Mouse (Mus musculus): ENCODE measurements at regions not wholly inside any gene's neighbourhood (a gene's known extent, or its start where the extent isn't known, plus 50 kb on each side); places are given as distances from the start of the nearest gene placed in this dataset.

- peak; percentile 89 to 92 for DNase-seq
Observed at GRCm38 (mm10) chr11:22617204-22617874, 105.5 kb downstream of the Tmem17 start.

- DNase-seq: peak; percentile 40 to 57
Observed at GRCm38 (mm10) chr11:22620912-22621705, 109.2 kb downstream of the Tmem17 start.

- DNase-seq: no peak
Observed at GRCm38 (mm10) chr11:22621868-22622267, 110.0 kb downstream of the Tmem17 start.

GRCm38 (mm10) chr11:22622496-22622997, 110.7 kb downstream of the Tmem17 start:
- DNase-seq: no peak

DNA sequence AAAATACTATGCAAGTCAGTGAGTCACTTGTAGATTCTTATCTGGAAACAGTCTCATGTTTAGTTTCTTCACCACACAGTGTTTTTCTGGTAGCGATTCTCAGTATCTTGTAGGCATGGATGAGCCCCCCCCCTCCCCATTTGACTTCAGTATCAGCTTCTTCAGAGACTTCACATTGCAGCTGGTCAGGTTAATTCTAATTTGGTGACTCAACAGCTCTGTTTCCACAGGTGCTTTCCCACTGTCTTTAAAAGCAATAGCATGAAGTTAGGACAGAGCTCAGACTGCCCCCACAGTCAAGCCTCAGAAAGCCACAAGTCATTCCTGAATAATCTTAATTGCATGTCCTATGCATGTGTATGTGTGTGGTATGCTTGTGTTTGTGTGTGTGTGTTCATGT, 114.5 kb downstream of the Tmem17 start:
- no peak for DNase-seq

DNA sequence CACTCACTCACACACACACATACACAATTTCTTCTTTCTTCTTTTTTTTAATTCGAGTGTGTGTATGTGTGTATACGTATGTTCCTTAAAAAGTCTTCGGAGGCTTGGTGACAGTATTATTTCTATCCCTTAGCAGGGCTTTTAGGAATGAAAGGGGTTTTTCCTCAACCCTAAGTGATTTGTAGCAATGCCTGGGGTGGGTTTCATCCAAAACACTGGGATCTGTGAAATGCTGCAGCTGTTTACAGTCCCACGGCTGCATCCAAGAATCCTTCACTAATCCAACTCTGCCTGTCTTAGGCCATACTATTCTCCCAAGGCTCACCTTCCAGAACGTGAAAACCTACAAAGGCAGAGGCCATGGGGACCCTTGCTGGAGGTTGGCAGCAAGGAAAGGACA, 116.6 kb downstream of the Tmem17 start:
- DNase-seq: no peak

DNA sequence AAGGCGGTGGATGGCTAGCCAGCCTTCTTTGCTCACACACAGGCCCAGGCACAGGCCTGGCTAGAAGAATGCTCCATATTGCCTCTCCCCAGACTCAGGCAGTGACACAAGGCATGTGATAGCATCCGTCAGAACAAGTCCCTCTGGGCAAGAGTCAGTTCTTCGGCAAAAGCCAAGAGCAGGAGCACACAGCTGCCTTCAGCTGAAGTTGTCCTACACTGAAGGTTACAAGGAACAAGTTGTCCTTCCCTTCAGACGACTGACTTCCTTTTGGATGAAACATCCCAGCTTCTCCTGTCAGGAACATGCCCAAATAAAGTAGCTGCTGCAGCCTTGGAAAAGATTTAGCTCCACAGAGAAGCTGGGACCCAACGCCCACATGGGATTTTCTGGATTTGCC, 117.1 kb downstream of the Tmem17 start:
- no peak for DNase-seq

- no peak for DNase-seq
Observed at GRCm38 (mm10) chr11:22629581-22629980, 117.7 kb downstream of the Tmem17 start.

- DNase-seq: no peak
Observed at GRCm38 (mm10) chr11:22629991-22630390, 118.1 kb downstream of the Tmem17 start.

GRCm38 (mm10) chr11:22630982-22631381, 119.1 kb downstream of the Tmem17 start:
- no peak for DNase-seq

DNA sequence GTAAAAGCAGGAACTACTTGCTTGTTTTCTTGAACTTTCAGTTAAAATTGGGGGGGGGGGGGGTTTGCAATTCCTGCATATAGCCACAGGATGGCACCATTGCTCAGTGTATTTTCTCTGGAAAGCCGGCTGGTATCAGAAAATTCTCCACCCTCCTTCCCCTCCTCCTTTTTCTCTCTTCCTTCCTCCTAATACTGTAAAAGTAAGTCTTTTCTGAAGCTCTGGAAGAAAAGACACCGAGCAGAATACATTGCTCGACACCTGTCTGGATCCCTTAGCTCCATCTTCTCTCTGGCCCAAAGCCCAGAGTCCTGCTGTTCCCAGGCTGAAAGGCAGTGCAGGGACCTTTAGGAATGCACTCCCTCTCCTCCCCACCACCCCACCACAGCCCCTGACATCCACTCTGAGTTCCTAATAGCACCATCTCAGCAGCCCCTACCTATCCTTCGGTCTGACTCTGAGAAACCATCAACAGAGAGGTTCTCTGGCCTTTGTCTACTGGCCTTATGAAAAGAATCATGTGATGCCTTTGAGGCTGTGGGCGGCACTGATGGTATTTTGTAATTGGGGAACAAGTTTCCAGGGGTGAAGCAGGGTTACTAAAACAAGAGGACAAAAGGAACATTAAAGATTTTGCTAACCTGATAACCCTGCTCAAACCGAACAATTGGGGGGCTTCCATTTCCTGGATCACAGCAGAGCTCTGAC, 119.9 kb downstream of the Tmem17 start:
- DNase-seq: peak in 1 of 2 experiments; percentile 39

- DNase-seq: no peak
Observed at GRCm38 (mm10) chr11:22632314-22632700, 120.4 kb downstream of the Tmem17 start.

GRCm38 (mm10) chr11:22632988-22633387, 121.1 kb downstream of the Tmem17 start:
- no peak for DNase-seq

DNA sequence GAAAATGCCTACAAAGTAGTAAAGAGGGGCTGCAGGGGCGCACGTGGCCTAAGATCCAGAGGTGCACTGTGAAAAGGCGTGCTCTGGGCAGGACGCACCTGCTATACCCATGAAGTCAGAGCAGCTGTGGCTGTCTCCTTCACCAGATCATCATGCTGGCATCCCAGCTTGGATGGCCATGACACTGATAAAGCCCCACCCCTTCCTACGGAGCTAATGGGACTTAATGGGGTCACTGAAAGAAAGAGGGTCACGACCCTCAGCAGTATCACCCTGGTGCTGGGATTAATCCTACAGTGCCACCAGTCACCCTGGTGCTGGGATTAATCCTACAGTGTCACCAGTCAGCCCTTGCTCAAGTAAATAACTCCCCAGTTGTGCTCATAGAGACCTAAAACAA, 122.1 kb downstream of the Tmem17 start:
- DNase-seq: no peak

DNA sequence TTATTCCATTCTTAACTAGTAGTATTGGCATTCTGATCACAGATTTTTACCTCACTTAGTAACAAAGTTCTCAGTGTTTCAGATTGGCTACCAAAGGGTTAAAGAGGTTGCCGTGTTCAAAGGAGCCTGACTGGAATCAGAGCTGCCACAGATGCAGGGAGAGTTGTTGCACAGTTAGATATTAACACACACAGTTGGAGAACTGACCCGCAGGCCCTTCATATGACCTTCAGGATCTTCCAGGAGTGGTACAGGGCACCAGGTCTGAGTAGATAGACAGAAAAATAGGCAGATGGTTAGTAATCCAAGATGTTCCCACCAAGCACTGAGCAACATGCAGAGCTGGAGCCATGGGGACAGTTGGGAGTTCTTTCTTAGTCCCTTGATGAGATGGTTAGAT, 123.1 kb downstream of the Tmem17 start:
- no peak for DNase-seq

DNA sequence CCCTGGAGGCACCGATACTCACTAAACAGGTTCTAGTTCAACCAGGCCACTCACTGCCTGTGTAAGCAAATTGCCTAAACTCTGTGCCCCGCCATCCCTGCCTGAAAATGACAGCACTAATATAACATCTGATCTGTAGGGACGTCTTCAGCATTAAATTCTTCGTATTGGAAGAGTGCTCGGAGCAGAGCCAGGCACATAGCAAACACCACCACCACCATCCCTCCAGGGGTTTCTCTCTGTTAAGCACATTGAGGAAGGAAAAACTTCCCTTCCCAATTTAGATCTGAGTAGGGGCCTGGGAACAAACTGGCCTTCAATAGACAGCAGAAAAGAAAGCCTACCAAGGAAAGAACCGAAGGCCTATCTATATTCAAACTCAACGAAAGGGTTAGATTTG, 124.4 kb downstream of the Tmem17 start:
- DNase-seq: no peak

GRCm38 (mm10) chr11:22636761-22637557, 125.1 kb downstream of the Tmem17 start:
- no peak for DNase-seq

DNA sequence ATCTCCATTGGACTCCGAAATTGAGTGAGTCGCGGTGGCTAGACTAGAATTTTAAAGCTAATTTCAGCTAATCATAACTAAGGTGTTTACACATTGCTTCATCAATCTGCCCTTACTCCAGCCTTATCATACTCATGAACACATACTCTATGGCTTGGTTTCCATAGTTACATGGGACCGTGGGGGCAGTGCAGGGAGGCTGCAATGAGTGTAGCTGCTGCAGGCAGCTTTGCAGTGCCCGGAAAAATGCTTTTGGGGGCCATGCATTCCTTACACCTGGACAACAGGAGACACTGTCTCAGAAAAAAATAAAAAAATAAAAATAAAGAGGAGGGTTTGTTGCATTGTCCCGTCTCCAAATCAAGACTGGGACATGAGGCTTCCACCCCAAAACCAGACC, 126.3 kb downstream of the Tmem17 start:
- DNase-seq: no peak

DNA sequence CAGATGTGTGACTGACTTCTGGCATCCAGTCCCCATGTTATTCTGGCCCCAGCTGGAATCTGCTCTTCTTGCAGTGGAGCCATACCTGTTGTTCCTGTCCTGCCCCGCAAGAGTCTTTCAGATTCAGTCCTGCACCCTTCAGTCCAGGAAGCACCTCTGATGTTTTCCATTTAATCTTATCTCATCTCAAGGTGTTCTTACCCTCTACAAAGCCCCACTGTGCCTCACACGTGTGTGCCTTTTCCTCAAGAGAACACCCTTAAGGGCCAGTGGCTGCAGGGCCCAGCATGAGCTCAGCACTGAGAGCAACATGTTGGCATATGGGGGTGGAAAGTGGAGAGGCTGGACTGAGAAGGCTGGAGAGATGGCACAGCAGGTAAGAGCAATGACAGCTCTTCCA, 126.8 kb downstream of the Tmem17 start:
- no peak for DNase-seq

GRCm38 (mm10) chr11:22640371-22640990, 128.6 kb downstream of the Tmem17 start:
- DNase-seq: no peak

DNA sequence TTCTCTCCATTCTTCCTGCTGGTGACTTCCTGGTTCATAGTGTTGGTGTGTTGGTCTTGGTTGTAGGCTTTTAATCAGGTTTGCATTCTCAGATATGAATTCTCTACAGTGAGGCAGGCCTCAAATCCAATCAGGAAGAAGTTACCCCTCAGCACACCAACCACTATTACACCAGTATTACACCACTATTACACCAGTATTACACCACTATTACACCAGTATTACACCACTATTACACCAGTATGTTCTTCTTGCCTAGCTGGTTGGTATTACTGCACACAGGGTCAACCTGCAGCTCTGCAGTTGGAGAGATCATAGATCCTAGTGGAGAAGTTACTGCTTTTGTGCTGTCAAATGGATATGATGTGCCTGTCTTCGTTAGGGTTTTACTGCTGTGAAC, 129.6 kb downstream of the Tmem17 start:
- DNase-seq: no peak

DNA sequence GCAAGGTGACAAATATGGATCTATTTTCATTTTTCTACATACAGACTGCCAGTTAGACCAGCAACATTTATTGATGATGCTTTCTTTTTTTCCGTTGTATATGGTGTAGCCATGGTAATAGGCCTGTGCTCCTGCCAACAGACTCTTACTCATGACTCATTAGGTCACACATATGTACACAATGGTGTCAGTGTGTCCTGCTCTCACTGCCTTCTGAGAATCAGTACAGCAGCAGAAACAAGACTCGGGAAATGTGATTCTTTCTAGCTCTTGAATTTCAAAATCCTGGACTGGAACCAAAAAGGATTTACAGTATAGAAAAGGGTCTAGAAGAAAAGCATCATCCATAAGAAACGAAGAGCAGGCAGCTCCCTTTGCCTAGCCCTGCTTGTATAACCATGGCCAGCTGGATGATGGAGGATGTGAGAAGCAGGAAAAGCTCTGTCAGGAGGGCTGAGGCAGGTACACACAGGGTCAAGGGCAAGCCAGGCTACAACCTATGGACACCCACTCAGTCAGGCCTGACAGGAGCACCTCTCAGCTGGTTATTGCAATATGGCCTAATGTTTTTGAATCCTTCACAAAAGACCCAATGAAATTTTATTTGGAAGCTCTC, 132.2 kb downstream of the Tmem17 start:
- DNase-seq: no peak
